Mouse (Mus musculus): ENCODE measurements around the gene Tmem88.
A peak's percentile ranks its signal among the peaks of the same experiment; 100 is the strongest.

Gene Tmem88

GRCm38 (mm10) chr11:69403691-69404594 is 5.9 kb upstream of the Tmem88 start:
- no peak for DNase-seq (ENCODE audit: low read depth)

GRCm38 (mm10) chr11:69401987-69402386 is 4.0 kb upstream of the Tmem88 start:
- DNase-seq (ENCODE audit: low read depth): no peak

GRCm38 (mm10) chr11:69401210-69401637 is 3.2 kb upstream of the Tmem88 start:
- peak; percentile 76 for DNase-seq (ENCODE audit: low read depth)

GRCm38 (mm10) chr11:69400083-69400850 is 2.2 kb upstream of the Tmem88 start:
- DNase-seq (ENCODE audit: low read depth): no peak

GRCm38 (mm10) chr11:69399201-69400082 is 1.4 kb upstream of the Tmem88 start:
- DNase-seq (ENCODE audit: low read depth): no peak

- DNase-seq (ENCODE audit: low read depth): no peak
Measured at GRCm38 (mm10) chr11:69398486-69399200, 609 bp upstream of the Tmem88 start.

- DNase-seq (ENCODE audit: low read depth): peak; percentile 64
Measured at GRCm38 (mm10) chr11:69397581-69398057, 415 bp downstream of the Tmem88 start.

- DNase-seq (ENCODE audit: low read depth): peak; percentile 28
Measured at GRCm38 (mm10) chr11:69396772-69397171, 1.3 kb downstream of the Tmem88 start.

GRCm38 (mm10) chr11:69395634-69396373 is 2.2 kb downstream of the Tmem88 start:
- peak; percentile 99 for DNase-seq (ENCODE audit: low read depth)

GRCm38 (mm10) chr11:69395235-69395633 is 2.8 kb downstream of the Tmem88 start, which contains the start of the genes Naa38 and Cyb5d1:
TSS of gene Naa38 (plus strand) at chr11:69395487.
TSS of gene Cyb5d1 (minus strand) at chr11:69395631.
- DNase-seq (ENCODE audit: low read depth): peak; percentile 90

GRCm38 (mm10) chr11:69394591-69395167 is 3.4 kb downstream of the Tmem88 start:
- DNase-seq (ENCODE audit: low read depth): peak; percentile 33

GRCm38 (mm10) chr11:69390400-69391034 is 7.5 kb downstream of the Tmem88 start:
- peak; percentile 87 for DNase-seq (ENCODE audit: low read depth)

GRCm38 (mm10) chr11:69389531-69390399 is 8.3 kb downstream of the Tmem88 start:
- DNase-seq (ENCODE audit: low read depth): peak; percentile 83

- DNase-seq (ENCODE audit: low read depth): no peak
Measured at GRCm38 (mm10) chr11:69388680-69389079, 9.4 kb downstream of the Tmem88 start.

GRCm38 (mm10) chr11:69386758-69387157 is 11.3 kb downstream of the Tmem88 start:
- DNase-seq (ENCODE audit: low read depth): no peak

GRCm38 (mm10) chr11:69384979-69385378 is 13.1 kb downstream of the Tmem88 start:
- no peak for DNase-seq (ENCODE audit: low read depth)

GRCm38 (mm10) chr11:69382478-69383105 is 15.4 kb downstream of the Tmem88 start:
- DNase-seq (ENCODE audit: low read depth): peak; percentile 85

- DNase-seq (ENCODE audit: low read depth): no peak
Measured at GRCm38 (mm10) chr11:69381356-69381755, 16.7 kb downstream of the Tmem88 start.
